Mouse (Mus musculus) kidney, adult 2 months (tissue): ENCODE measurements at regions not wholly inside any gene's neighbourhood (a gene's known extent, or its start where the extent isn't known, plus 50 kb on each side); places are given as distances from the start of the nearest gene placed in this dataset.

Experiments
- DNase-seq: peaks from one replicate; pipeline ENCODE4 v3.0.0; 2021
- H3K27ac ChIP-seq: fragments of 200-500 bp; 2 replicates; pipeline ENCODE4 v1.5.1; 2012; ENCODE audit warnings: low read depth, low read length, control low read depth, inconsistent platforms; ENCODE audit not compliant: insufficient read depth
- H3K27me3 ChIP-seq: fragments of 200-500 bp; replicated peaks from 2 replicates; pipeline ENCODE4 v1.6.1; 2012; ENCODE audit warnings: mild to moderate bottlenecking, moderate library complexity, low read length, inconsistent platforms; ENCODE audit not compliant: control insufficient read depth, insufficient read depth
- H3K36me3 ChIP-seq: fragments of 200-500 bp; 2 replicates; pipeline ENCODE4 v1.6.1; 2012; ENCODE audit warnings: mild to moderate bottlenecking, moderate library complexity, low read length, inconsistent platforms; ENCODE audit not compliant: control insufficient read depth, insufficient read depth
- H3K4me1 ChIP-seq: fragments of 200-500 bp; 2 replicates; pipeline ENCODE4 v1.6.1; 2011; ENCODE audit warnings: low read length; ENCODE audit not compliant: control insufficient read depth, insufficient read depth
- H3K4me3 ChIP-seq: fragments of 200-500 bp; 2 replicates; pipeline ENCODE4 v1.5.1; 2011; ENCODE audit warnings: mild to moderate bottlenecking, low read depth, low read length, control low read depth; ENCODE audit not compliant: insufficient read depth
- CTCF ChIP-seq: fragments of 200-500 bp; conservative IDR thresholded peaks from 2 replicates; pipeline ENCODE4 v1.5.1; 2011; ENCODE audit warnings: low read depth, mild to moderate bottlenecking, control low read depth, low read length, moderate library complexity, mixed read lengths; ENCODE audit not compliant: insufficient read depth, insufficient read length
- POLR2A ChIP-seq: fragments of 200-500 bp; IDR thresholded peaks from one replicate; pipeline ENCODE4 v1.6.1; 2011; ENCODE audit warnings: low read depth, low read length, control low read depth
- WGBS: fragments of 180-500 bp; shearing (Covaris S2); methylation state at CpG from one replicate; pipeline ENCODE4 v1.1.7; 2018; 5-methylcytosine and 5-hydroxymethylcytosine counted together

- no peak overlapping the region for H3K4me3 ChIP-seq
- no peaks in the 10 kb centered on the region for H3K27me3 ChIP-seq
- DNase-seq, result no peak
- TF ChIP-seq CTCF, result no peak
- no peak for TF ChIP-seq POLR2A
- H3K36me3 ChIP-seq, result no peaks in the 10 kb centered on the region
- no peaks in the 10 kb centered on the region for H3K4me1 ChIP-seq
- WGBS, result 89% methylated on average over 5 of the region's 5 CpGs
- no peak overlapping the region for H3K27ac ChIP-seq
Observed at GRCm38 (mm10) chr1:82106756-82107155, 126.2 kb upstream of the Gm9747 start.

- Histone ChIP-seq H3K4me3 (no peak overlapping the region), H3K27ac (no peak overlapping the region), H3K36me3 (no peaks in the 10 kb centered on the region), H3K27me3 (no peaks in the 10 kb centered on the region), H3K4me1 (no peaks in the 10 kb centered on the region)
- TF ChIP-seq POLR2A (no peak), CTCF (no peak)
- peak; percentile 2 for DNase-seq
- WGBS, result 78% methylated on average over 1 of the region's 1 CpGs
Observed at GRCm38 (mm10) chr1:82110071-82110635, 122.8 kb upstream of the Gm9747 start.

- DNase-seq, result no peak
- no peaks in the 10 kb centered on the region for H3K27me3 ChIP-seq
- H3K36me3 ChIP-seq, result no peaks in the 10 kb centered on the region
- WGBS, result 71% methylated on average over 5 of the region's 5 CpGs
- H3K4me3 ChIP-seq, result no peak overlapping the region
- no peaks in the 10 kb centered on the region for H3K4me1 ChIP-seq
- TF ChIP-seq POLR2A (no peak), CTCF (no peak)
- H3K27ac ChIP-seq, result no peak overlapping the region
Observed at GRCm38 (mm10) chr1:82112401-82112800, 120.5 kb upstream of the Gm9747 start.

GRCm38 (mm10) chr1:82124503-82124902, 108.4 kb upstream of the Gm9747 start:
- Histone ChIP-seq H3K27me3 (no peaks in the 10 kb centered on the region; the same call in 1 of the 2 replicates), H3K36me3 (no peaks in the 10 kb centered on the region), H3K4me3 (no peak overlapping the region), H3K4me1 (no peaks in the 10 kb centered on the region; the same call in 1 of the 2 replicates), H3K27ac (no peak overlapping the region)
- whole genome bisulfite sequencing, result 18% methylated on average over 5 of the region's 5 CpGs
- DNase-seq, result peak; percentile 44
- TF ChIP-seq CTCF (no peak), POLR2A (no peak)

GRCm38 (mm10) chr1:82129700-82130275, 103.1 kb upstream of the Gm9747 start:
- 51% methylated on average over 5 of the region's 5 CpGs for WGBS

GRCm38 (mm10) chr1:82132536-82132935, 100.4 kb upstream of the Gm9747 start:
- Histone ChIP-seq H3K36me3 (no peaks in the 10 kb centered on the region), H3K27ac (no peak overlapping the region), H3K4me1 (no peaks in the 10 kb centered on the region), H3K4me3 (no peak overlapping the region), H3K27me3 (no peaks in the 10 kb centered on the region; the same call in 1 of the 2 replicates)
- DNase-seq, result no peak
- TF ChIP-seq POLR2A (no peak), CTCF (no peak)
- WGBS, result 90% methylated on average over 6 of the region's 6 CpGs

More at GRCm38 (mm10) chr1:82129700-82130275, 103.1 kb upstream of the Gm9747 start:
- Histone ChIP-seq H3K36me3 (no peaks in the 10 kb centered on the region), H3K27ac (no peak overlapping the region), H3K4me1 (no peaks in the 10 kb centered on the region), H3K27me3 (no peaks in the 10 kb centered on the region; the same call in 1 of the 2 replicates), H3K4me3 (no peak overlapping the region)
- no peak for DNase-seq
- TF ChIP-seq POLR2A, result no peak
- TF ChIP-seq CTCF, result no peak

- H3K27me3 ChIP-seq, result no peaks in the 10 kb centered on the region; the same call in 1 of the 2 replicates
Observed at GRCm38 (mm10) chr1:82134938-82135337, 98.0 kb upstream of the Gm9747 start.

More at GRCm38 (mm10) chr1:82134938-82135337, 98.0 kb upstream of the Gm9747 start:
- TF ChIP-seq CTCF, result no peak
- no peak for TF ChIP-seq POLR2A
- H3K4me3 ChIP-seq, result no peak overlapping the region
- H3K36me3 ChIP-seq, result no peaks in the 10 kb centered on the region
- DNase-seq, result no peak
- 86% methylated on average over 2 of the region's 2 CpGs for whole genome bisulfite sequencing
- H3K4me1 ChIP-seq, result no peaks in the 10 kb centered on the region
- H3K27ac ChIP-seq, result no peak overlapping the region
